Mouse (Mus musculus): ENCODE data around the gene Gm10972.
"Not testable (repeated sequence)": the region's sequence is repeated elsewhere in the genome, so short reads cannot be mapped to it uniquely, and the experiment has no call there.

- not testable (repeated sequence) for TF ChIP-seq CTCF (IDR thresholded peaks at IDR 0.05; ENCODE audit: control insufficient read depth, insufficient read depth, insufficient read length); MYOD1 (IDR thresholded peaks at IDR 0.05; ENCODE audit: control insufficient read depth, insufficient read length, low read depth); MYOG (IDR thresholded peaks at IDR 0.05; ENCODE audit: control insufficient read depth, extremely low read depth, insufficient read length); USF1 (IDR thresholded peaks at IDR 0.05; ENCODE audit: low read depth); MAX (IDR thresholded peaks at IDR 0.05); CEBPB (IDR thresholded peaks at IDR 0.05; ENCODE audit: low read depth)
Measured at GRCm38 (mm10) chr3:94653967-94654366, 11.1 kb downstream of the Gm10972 start.
